Mouse (Mus musculus) adrenal gland, postnatal 14 days (tissue): ENCODE results near the gene Pot1b. TPM values are rescaled to one million over a fixed set of nuclear protein-coding genes. Genes with fewer than 3 reads are reported as not detected.

Source experiments
- DNase-seq: peaks from one replicate; pipeline ENCODE4 v3.0.0; 2021; ENCODE audit warnings: mixed read lengths
- long read RNA-seq, 2 experiments: library from polyadenylated mRNA; stranded (forward); transcript quantifications; one replicate each; pipeline ENCODE4 v2.0.0; 2021
- total RNA-seq: library from RNA; stranded (reverse); gene quantifications from 2 replicates; pipeline ENCODE4 v1.2.3, GENCODE M21; 2021

The Pot1b gene
- 7.0 and 10.2 TPM in 2 replicates for total RNA-seq
- long read RNA-seq, experiment 1, result 0 reads
- long read RNA-seq, experiment 2, partial matches to known transcripts, result 1 of 2 reads
- long read RNA-seq, experiment 2, other reads (novel, unspliced or antisense), result 1 of 2 reads

DNA sequence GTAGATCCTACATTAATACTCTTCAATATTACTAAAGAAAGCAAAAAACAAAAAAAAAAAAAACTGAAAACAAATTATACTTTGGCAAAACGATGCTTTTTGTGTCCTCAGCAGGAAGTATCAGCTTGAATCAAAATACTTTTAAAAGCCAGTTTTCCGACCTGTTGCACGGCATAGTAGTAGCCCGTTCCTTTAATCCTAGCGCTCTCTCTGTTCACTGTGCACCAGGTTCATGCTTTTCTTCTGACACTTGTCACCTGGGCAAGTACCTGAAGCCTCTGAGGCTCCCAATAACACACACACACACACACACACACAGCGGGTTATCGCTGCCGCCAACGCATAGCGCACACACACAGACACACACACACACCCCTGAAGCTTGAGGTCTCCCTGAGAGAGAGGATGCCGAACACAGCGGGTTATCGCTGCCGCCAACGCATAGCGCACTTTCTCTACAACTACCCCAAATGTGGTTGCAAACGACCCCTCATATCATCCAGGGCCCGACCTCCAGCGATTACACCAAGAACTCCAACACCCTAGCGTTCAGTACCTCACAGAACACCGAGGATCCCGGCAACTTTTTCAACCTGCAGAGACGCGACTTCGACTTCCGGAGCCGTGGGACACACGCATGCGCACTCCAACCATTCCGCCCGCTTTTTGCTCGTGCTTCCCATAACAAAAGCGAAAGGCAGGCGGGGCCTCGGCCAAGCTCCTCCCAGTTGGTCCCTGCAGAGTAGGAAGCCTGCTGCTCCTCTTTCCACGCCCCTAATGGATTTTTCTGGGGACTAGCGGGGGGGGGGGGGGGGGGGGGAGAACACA lies at the start of gene Pot1b:
Pot1b (minus strand) TSS at position 645 of the 828 bp plus-strand sequence.
- DNase-seq, result peak; percentile 99

DNA sequence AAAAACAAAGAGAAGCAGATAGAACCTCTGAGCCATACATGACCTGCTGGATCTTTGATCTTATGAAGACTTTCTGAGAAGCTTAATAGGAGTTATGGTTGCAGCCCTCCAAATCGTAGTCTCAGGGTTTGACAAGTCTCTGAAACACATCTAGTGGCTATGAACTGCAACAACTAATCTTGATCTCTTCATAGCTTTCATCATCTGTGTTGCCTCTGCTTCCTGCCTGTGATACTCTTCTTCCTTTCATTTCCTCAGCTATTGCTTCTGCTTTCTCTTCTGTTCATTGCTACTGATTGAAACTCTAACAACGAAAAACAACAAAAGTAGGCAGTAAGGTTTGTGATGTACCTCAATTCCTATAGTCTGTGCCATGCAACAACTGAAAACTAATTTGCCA lies 38.7 kb upstream of the Pot1b start:
- DNase-seq, result no peak

DNA sequence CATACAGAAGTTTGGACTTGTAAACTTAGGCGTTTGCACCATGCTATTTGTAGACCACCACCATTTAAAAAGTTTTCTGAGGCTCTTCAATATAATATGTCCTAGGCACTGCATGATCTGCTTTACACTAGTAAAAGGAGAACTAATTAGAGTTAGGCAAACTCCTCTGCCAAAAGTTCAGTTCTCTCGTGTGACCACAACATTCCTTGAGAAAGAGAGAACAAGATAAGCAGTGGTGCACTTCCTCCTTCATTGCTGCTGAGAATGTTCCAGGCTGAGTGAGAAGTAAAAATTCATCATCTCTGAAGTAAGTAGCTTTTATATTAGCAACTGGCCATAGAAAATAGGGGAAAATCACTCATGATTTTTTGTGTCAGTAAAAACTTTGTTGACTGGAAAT lies 37.4 kb upstream of the Pot1b start, which contains the start of gene Adgre4:
Adgre4 (plus strand) TSS at position 199 of the 400 bp plus-strand sequence.
- DNase-seq, result no peak

DNA sequence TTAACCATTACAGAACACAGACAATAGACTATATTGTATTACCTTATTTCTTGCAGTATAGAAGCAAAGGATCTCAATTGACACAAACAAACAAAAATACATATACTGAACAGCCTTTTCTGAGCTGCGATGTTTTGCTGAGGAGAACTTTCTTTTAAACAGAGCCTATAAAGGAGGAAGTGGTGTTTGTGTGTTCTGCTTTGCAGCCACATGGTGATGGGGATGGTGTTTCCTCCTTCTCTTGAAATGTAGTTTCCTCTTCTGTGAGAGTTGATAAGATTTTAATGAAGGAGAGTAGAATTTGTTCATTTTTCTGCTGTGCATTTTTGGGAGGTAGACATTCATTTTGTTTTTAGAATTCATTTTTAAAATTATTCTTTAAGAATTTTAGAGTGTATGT lies 24.2 kb upstream of the Pot1b start:
- no peak for DNase-seq

DNA sequence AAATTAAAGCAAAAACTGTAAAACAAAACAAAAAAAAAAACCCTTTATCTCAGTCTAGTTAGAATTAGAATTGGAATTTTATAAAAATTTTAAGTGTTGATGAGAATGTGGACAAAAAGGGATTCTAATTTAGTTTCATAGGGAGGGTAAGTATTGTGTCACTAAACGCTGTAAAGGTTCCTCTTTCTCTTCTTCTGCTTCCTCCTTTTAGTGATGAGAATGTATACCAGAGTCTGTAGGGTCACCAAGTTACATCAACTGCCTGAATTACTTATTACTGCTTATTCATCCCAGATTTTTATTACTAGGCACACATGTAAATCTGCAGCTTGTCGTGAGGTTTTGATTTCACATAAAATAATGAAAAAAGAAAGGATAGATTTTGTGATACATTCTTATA lies 13.8 kb upstream of the Pot1b start:
- DNase-seq, result no peak

DNA sequence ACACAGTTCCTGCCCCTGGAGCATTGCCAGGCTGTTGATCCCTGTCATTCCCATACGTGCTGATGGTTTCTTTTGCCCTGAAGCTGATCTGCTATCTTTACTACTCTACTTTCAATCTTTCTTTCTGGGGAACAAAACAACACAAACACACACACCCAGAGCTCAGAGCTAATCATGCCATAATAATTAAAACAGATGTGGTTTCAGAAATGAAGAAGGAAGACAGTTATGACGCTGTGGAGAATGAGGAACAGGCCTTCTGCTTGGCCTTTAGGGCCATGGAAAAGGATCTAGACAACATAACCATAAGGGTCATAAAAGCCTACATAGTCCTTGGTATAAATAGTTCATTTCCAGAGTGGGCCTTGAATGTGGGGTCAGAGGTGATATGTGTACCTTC lies 9.8 kb upstream of the Pot1b start:
- DNase-seq, result no peak

DNA sequence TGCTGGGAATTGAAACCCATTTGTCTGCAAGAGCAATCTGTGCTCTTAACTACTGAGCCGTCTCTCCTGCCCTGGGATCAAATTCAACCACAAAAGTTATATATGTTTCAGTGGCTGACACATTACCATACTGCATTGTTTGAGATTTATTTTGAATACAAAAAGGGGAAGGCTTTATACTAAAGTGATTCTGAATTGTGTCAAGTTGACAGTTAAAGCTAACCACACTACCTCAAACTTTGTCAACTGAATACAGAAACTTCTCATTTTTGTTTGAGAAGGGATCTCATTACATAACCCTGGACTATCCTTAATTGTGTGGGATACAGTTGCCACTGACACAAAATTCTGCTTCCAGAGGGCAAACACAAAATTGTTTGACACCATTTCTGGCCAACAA lies 8.8 kb upstream of the Pot1b start:
- no peak for DNase-seq

DNA sequence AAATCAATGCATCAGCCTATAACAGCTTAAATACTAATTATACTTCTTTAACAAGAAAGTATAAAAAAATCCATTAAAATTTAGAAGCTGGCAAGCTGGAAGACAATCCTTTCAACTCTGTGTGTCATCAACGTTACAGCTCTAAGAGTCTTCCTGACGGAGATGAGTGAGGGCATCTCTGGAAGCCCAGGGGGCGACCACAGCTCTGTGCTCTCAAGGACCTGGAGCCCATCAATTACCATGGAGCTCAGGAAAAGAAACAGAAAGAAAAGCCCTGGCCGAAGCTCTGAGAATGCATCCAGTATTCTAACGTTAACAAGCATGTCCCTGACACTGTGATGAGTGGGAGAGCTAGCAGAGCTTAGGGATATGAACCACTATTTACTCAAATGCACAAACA lies 9.6 kb downstream of the Pot1b start:
- DNase-seq, result no peak

DNA sequence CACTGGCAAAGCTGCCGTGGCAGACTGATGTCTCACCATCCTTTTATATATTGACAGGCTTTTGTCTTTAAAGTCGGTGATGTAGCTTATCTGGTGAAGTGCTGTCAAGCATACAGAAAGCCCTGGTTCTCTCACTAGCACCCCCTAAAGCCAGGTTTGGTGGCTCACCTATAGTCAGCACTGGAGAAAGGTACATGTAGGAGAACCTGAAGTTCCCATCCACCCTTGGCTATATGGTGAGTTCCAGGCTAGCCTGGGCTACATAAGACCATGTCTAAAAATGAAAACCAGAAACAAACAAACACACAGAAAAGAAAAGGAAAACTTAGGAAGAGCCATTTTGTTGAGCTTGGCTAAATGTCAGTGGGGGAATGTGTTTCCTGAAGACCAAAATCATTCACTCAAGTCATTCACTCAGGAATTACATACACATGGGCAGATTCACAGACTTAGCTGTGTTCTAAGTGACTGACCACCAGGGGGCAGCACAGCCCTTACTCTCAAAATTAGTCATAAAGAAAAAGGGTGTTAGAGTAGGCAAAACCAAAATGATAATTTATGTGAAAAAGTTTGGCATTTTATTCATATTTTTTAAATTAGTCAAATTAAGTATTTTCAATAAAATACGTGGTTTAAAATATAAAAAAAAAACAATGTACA lies 10.1 kb downstream of the Pot1b start:
- DNase-seq, result peak; percentile 86

DNA sequence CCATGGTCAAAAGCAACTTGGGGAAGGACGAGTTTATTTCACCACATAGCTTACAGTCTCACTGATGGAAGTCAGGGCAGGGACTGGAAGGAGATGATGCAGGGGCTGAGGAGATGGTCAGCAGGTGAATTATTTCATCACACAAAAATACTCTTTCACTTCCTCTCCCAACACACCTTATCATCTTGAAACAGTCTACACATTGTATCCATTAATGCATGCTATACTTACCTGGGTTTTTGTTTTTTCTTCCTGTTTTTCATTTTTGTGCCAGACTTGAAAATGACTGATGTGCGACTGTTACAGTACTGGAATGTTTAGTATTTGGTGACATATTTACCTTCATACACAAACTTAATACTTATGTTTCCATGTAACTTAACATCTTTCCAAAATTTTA lies 13.0 kb downstream of the Pot1b start:
- no peak for DNase-seq

DNA sequence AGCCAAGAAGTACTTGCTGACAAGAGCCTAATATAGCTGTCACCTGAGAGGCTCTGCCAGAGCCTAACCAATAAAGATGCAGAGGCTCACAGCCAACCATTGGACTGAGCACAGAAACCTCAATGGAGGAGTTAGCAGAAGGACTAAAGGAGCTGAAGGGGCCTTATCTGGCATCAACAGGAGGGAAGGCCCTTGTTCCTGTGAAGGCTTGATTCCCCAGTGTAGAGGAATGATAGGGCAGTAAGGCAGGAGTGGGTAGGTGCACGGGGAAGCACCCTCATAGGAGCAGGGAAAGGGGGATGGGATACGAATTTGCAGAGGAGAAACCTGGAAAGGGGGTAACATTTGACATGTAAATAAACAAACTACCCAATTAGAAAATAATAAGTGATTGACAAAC lies 51.3 kb downstream of the Pot1b start:
- no peak for DNase-seq

DNA sequence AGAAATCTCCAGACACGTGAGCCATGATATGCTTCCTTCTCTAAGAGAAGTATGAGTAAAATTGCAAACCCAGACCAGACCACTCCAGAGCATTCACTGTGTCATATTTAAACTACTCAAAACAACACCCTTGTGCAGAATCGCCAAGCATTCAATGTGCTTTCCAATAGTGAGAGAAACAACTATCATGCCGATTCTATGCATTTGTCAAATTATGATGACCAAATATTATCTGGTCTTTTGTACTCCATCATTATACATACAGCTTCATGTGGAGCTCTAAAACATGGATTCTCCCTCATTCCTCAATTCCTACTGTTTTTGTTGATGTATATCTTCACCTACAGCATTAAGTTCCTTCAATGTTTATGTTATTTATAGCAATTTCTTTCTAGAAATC lies 87.3 kb downstream of the Pot1b start, which contains the start of gene Vmn2r118:
Vmn2r118 (minus strand) TSS at position 101 of the 400 bp plus-strand sequence.
- DNase-seq, result no peak

Other genes starting within 250 kb of the Pot1b start
- gene Vmn2r118, start 87.4 kb downstream of the Pot1b start, total RNA-seq, result not detected in 2 replicates
- gene Adgre4, start 37.4 kb upstream of the Pot1b start, total RNA-seq, result 0.82 and 1.0 TPM in 2 replicates
- gene Zfp119a, start 166.3 kb upstream of the Pot1b start, total RNA-seq, result 7.0 and 8.0 TPM in 2 replicates
- 4.8 and 7.5 TPM in 2 replicates for gene Zfp959, start 179.5 kb upstream of the Pot1b start, total RNA-seq
- gene Zfp119b, start 236.9 kb upstream of the Pot1b start, total RNA-seq, result 4.4 and 5.4 TPM in 2 replicates
- gene Ebi3, start 240.0 kb upstream of the Pot1b start, total RNA-seq, result 1.2 and 1.6 TPM in 2 replicates
- gene Yju2, start 246.5 kb upstream of the Pot1b start, total RNA-seq, result 18.2 and 24.8 TPM in 2 replicates